In genomic region chr16:23308012-23308554, GRCm38 (mm10) we compare ENCODE assay signal across 19 mouse cellular contexts.
DNase-seq lines count a peak whose midpoint lies in the region; ATAC-seq lines count a peak whose summit lies in the region.
"Had no signal": no experiment of that assay in that cellular context is flagged by ENCODE, and none has a peak within 500 bp of the region (broad histone marks: within the 10 kb centered on the region; RNA-seq: fewer than 3 reads in every experiment).

No protein-coding gene starts in this region.

- peaks cover 26% of the 10 kb centered on the region for H3K4me1 ChIP-seq in lung, embryonic 16.5 days (replicated peaks; ENCODE audit: control insufficient read depth, insufficient read depth, low read length)
- peaks cover 2% of the 10 kb centered on the region; the same call in 1 of the 2 replicates for H3K4me1 ChIP-seq in forebrain, embryonic 16.5 days (replicated peaks; ENCODE audit: control insufficient read depth, insufficient read depth, low read length)
- H3K4me1 ChIP-seq: liver, embryonic 15.5 days; megakaryocyte, embryonic 14.5 days had no signal

- no peak for ATAC-seq in lung, embryonic 16.5 days (ENCODE audit: low read depth)
- ATAC-seq in inflammation-experienced regulatory T-cells, adult 6 months, result peak; percentile 83
- no peak for ATAC-seq in forebrain, embryonic 16.5 days

- H3K36me3 ChIP-seq in lung, embryonic 16.5 days (ENCODE audit: control insufficient read depth, insufficient read depth, low read length), result no peaks in the 10 kb centered on the region; the same call in 1 of the 2 replicates
- no peaks in the 10 kb centered on the region for H3K36me3 ChIP-seq in forebrain, embryonic 16.5 days (ENCODE audit: control insufficient read depth, insufficient read depth)
- H3K36me3 ChIP-seq: forebrain, embryonic 12.5 days; limb, embryonic 15.5 days; liver, embryonic 15.5 days had no signal

- WGBS in lung, embryonic 16.5 days, result 49% methylated on average over 4 of the region's 4 CpGs
- WGBS in forebrain, embryonic 16.5 days, result 89% methylated on average over 4 of the region's 4 CpGs

- no peaks in the 10 kb centered on the region for H3K27me3 ChIP-seq in lung, embryonic 16.5 days (ENCODE audit: control insufficient read depth, insufficient read depth, low read depth, low read length)
- H3K27me3 ChIP-seq in forebrain, embryonic 16.5 days (replicated peaks; ENCODE audit: control insufficient read depth, insufficient read depth, low read length), result no peaks in the 10 kb centered on the region
- H3K27me3 ChIP-seq: forebrain, embryonic 12.5 days; limb, embryonic 15.5 days; liver, embryonic 15.5 days had no signal

- no peak overlapping the region for H3K4me3 ChIP-seq in lung, embryonic 16.5 days (ENCODE audit: low read length)
- no peak overlapping the region for H3K4me3 ChIP-seq in forebrain, embryonic 16.5 days (replicated peaks; ENCODE audit: low read length)
- H3K4me3 ChIP-seq: embryonic facial prominence, embryonic 10.5 days; forebrain, embryonic 12.5 days; limb, embryonic 15.5 days; liver, embryonic 15.5 days; megakaryocyte, embryonic 14.5 days had no signal

- no peak overlapping the region for H3K9ac ChIP-seq in lung, embryonic 16.5 days (ENCODE audit: low read length)
- no peak overlapping the region for H3K9ac ChIP-seq in forebrain, embryonic 16.5 days (replicated peaks; ENCODE audit: low read depth, low read length)
- H3K9ac ChIP-seq: forebrain, embryonic 12.5 days; limb, embryonic 15.5 days; liver, embryonic 15.5 days had no signal

- DNase-seq in lung, postnatal 10 days, result no peak
- DNase-seq in 3T3-L1 (ENCODE audit: low read depth, low spot score) (peak; percentile 15), MN1 (ENCODE audit: low spot score) (peak; percentile 11)
- DNase-seq in layer of hippocampus, postnatal 10 days (ENCODE audit: low spot score in 2 of 2), result no peak
- DNase-seq: adrenal gland, postnatal 36 days; cerebellum, adult 2 months; gastrocnemius, postnatal 10 days; heart, postnatal 36 days; kidney, adult 18-20 months; kidney, postnatal 10 days; right cerebral cortex, adult 18-20 months had no signal

- no peaks in the 10 kb centered on the region for H3K9me3 ChIP-seq in lung, embryonic 16.5 days (ENCODE audit: control insufficient read depth, low read length)
- no peaks in the 10 kb centered on the region for H3K9me3 ChIP-seq in forebrain, embryonic 16.5 days (ENCODE audit: control insufficient read depth, low read length)
- H3K9me3 ChIP-seq: embryonic facial prominence, embryonic 10.5 days; forebrain, embryonic 12.5 days; limb, embryonic 15.5 days; liver, embryonic 15.5 days; megakaryocyte, embryonic 14.5 days had no signal

- peak overlapping the region; percentile 20; the same call in 1 of the 2 replicates for H3K27ac ChIP-seq in lung, embryonic 16.5 days (ENCODE audit: low read length)
- no peak overlapping the region for H3K27ac ChIP-seq in forebrain, embryonic 16.5 days (ENCODE audit: low read length)
- H3K27ac ChIP-seq: embryonic facial prominence, embryonic 10.5 days; forebrain, embryonic 12.5 days; limb, embryonic 15.5 days; liver, embryonic 15.5 days had no signal

- H3K4me2 ChIP-seq in lung, embryonic 16.5 days (ENCODE audit: low read depth, low read length), result no peak overlapping the region
- H3K4me2 ChIP-seq in forebrain, embryonic 16.5 days (ENCODE audit: low read length), result no peak overlapping the region
- H3K4me2 ChIP-seq: forebrain, embryonic 12.5 days; limb, embryonic 15.5 days; liver, embryonic 15.5 days had no signal

Comparison
In these comparisons a context has a peak if more than half of its experiments do, and no peak if none do; other contexts are left out.
1. DNase-seq: peak in 3T3-L1 (single experiment) and MN1 (single experiment); none in lung, postnatal 10 days (single experiment) and layer of hippocampus, postnatal 10 days (0 of 2).